Mouse (Mus musculus): ENCODE measurements at regions not wholly inside any gene's neighbourhood (a gene's known extent, or its start where the extent isn't known, plus 50 kb on each side); places are given as distances from the start of the nearest gene placed in this dataset.

- DNase-seq (ENCODE audit: low spot score) = no peak
- intact Hi-C loops (cut with DNase I) = no loop called here
These were observed 73.4 kb upstream of the Nabp1 start for GRCm38 (mm10) chr1:51551624-51552023.

GRCm38 (mm10) chr1:51542801-51543200 is 64.6 kb upstream of the Nabp1 start:
- no peak for DNase-seq (ENCODE audit: low spot score)
- intact Hi-C loops (cut with DNase I) = no loop called here

GRCm38 (mm10) chr1:51539634-51540033 is 61.4 kb upstream of the Nabp1 start:
- no peak for DNase-seq (ENCODE audit: low spot score)
- intact Hi-C loops (cut with DNase I) = loop anchor here (10.0 kb wide), 1 partner anchor 65 kb away; the partner anchor contains the start of gene Nabp1

- intact Hi-C loops (cut with DNase I) = loop anchor here (10.0 kb wide), 1 partner anchor 64 kb away; the partner anchor contains the start of gene Nabp1
These were observed 60.6 kb upstream of the Nabp1 start for GRCm38 (mm10) chr1:51538836-51539235.

GRCm38 (mm10) chr1:51537765-51538360 is 59.6 kb upstream of the Nabp1 start:
- no peak for DNase-seq (ENCODE audit: low spot score)
- intact Hi-C loops (cut with DNase I) = loop anchor here (10.0 kb wide), 1 partner anchor 63 kb away; the partner anchor contains the start of gene Nabp1

More at GRCm38 (mm10) chr1:51538836-51539235, 60.6 kb upstream of the Nabp1 start:
- no peak for DNase-seq (ENCODE audit: low spot score)

- DNase-seq (ENCODE audit: low spot score) = no peak
- intact Hi-C loops (cut with DNase I) = loop anchor here (10.0 kb wide), 1 partner anchor 61 kb away; the partner anchor contains the start of gene Nabp1
These were observed 57.9 kb upstream of the Nabp1 start for GRCm38 (mm10) chr1:51536076-51536475.

GRCm38 (mm10) chr1:51535414-51535813 is 57.2 kb upstream of the Nabp1 start:
- DNase-seq (ENCODE audit: low spot score) = no peak
- intact Hi-C loops (cut with DNase I) = loop anchor here (10.0 kb wide), 1 partner anchor 61 kb away; the partner anchor contains the start of gene Nabp1

GRCm38 (mm10) chr1:51531360-51531759 is 53.1 kb upstream of the Nabp1 start:
- DNase-seq (ENCODE audit: low spot score) = no peak
- intact Hi-C loops (cut with DNase I) = loop anchor here (2.0 to 10.0 kb wide), 2 partner anchors 19 to 57 kb away; partner anchors contain the start of gene Nabp1

- intact Hi-C loops (cut with DNase I) = loop anchor here (2.0 to 10.0 kb wide), 2 partner anchors 18 to 56 kb away; partner anchors contain the start of gene Nabp1
- DNase-seq (ENCODE audit: low spot score) = no peak
These were observed 52.1 kb upstream of the Nabp1 start for GRCm38 (mm10) chr1:51530191-51530926.

- intact Hi-C loops (cut with DNase I) = loop anchor here (2.0 to 10.0 kb wide), 2 partner anchors 17 to 55 kb away; partner anchors contain the start of gene Nabp1
- no peak for DNase-seq (ENCODE audit: low spot score)
These were observed 51.4 kb upstream of the Nabp1 start for GRCm38 (mm10) chr1:51529653-51530052.

- intact Hi-C loops (cut with DNase I) = no loop called here
- no peak for DNase-seq (ENCODE audit: low spot score)
These were observed 50.4 kb upstream of the Nabp1 start for GRCm38 (mm10) chr1:51528671-51529070.
